30 mouse cellular contexts compared by ENCODE assay signal in the genomic region with DNA sequence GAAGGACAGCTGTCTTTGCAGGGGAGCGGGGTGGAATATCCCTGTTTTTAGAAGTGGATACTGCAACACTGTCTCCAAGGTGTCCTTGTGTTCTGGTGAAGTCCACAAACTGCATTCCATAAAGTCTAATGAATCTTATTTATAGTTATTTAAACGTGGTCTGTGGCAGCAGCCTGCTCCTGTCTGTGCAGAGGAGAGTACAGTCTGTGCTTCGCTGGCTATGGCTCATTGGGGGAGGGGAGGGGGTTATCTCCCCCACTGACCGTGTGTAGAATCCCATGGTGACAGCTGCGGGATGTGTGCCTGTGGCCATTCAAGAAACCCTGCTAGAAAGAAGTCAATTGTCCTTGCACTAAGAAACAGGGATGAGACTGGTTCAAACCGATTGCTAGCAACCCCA.
DNase-seq lines count a peak whose midpoint lies in the region; ATAC-seq lines count a peak whose summit lies in the region.
"Had no signal": no experiment of that assay in that cellular context is flagged by ENCODE, and none has a peak within 500 bp of the region (broad histone marks: within the 10 kb centered on the region; RNA-seq: fewer than 3 reads in every experiment).

No protein-coding gene starts in this region.

- no peak for DNase-seq in hindbrain, embryonic 10.5 days (ENCODE audit: low spot score)
- DNase-seq in mesoderm, embryonic 11.5 days (ENCODE audit: low read depth, low spot score) = peak; percentile 16
- no peak for DNase-seq in cerebellum, adult 11 months
- DNase-seq in natural killer cell, adult 2 months (ENCODE audit: low spot score in 2 of 2) = no peak
- DNase-seq: adrenal gland, postnatal 10 days; B cell, adult 2 months; cerebellum, adult 9-10 months; cerebellum, postnatal 36 days; gastrocnemius, adult 2 months; gastrocnemius, postnatal 36 days; heart, adult 18-20 months; heart, postnatal 4 days; kidney, postnatal 10 days; layer of hippocampus, adult 9-11 months; lung, postnatal 36 days; right cerebral cortex, postnatal 4 days; thymus, adult 18-20 months; thymus, postnatal 25 days had no signal

- no peak overlapping the region for H3K4me2 ChIP-seq in hindbrain, embryonic 13.5 days
- no peak overlapping the region for H3K4me2 ChIP-seq in neural tube, embryonic 12.5 days (replicated peaks)
- H3K4me2 ChIP-seq in neural tube, embryonic 15.5 days = no peak overlapping the region
- H3K4me2 ChIP-seq: embryonic facial prominence, embryonic 12.5 days; intestine, embryonic 15.5 days; liver, embryonic 11.5 days; lung, embryonic 15.5 days; midbrain, embryonic 13.5 days had no signal

- ATAC-seq in hindbrain, embryonic 13.5 days (ENCODE audit: low FRiP score) = no peak
- ATAC-seq in neural tube, embryonic 12.5 days (ENCODE audit: low FRiP score, low read depth) = 0 out of 2 replicates have a peak, but pooled peaks have one; percentile 48
- no peak for ATAC-seq in neural tube, embryonic 15.5 days (ENCODE audit: low FRiP score)
- ATAC-seq: forebrain, embryonic 16.5 days; hindbrain, embryonic 16.5 days; intestine, embryonic 15.5 days; midbrain, embryonic 13.5 days had no signal

- H3K27me3 ChIP-seq in hindbrain, embryonic 13.5 days = no peaks in the 10 kb centered on the region
- H3K27me3 ChIP-seq in hindbrain, embryonic 10.5 days (ENCODE audit: insufficient read depth, poor library complexity, severe bottlenecking) = no peaks in the 10 kb centered on the region
- no peaks in the 10 kb centered on the region for H3K27me3 ChIP-seq in neural tube, embryonic 12.5 days (replicated peaks)
- H3K27me3 ChIP-seq in neural tube, embryonic 15.5 days (replicated peaks) = no peaks in the 10 kb centered on the region
- H3K27me3 ChIP-seq: embryonic facial prominence, embryonic 12.5 days; intestine, embryonic 15.5 days; lung, embryonic 15.5 days; midbrain, embryonic 13.5 days had no signal

- no peak overlapping the region for H3K9ac ChIP-seq in hindbrain, embryonic 13.5 days
- H3K9ac ChIP-seq in neural tube, embryonic 12.5 days = no peak overlapping the region
- H3K9ac ChIP-seq in neural tube, embryonic 15.5 days (replicated peaks) = no peak overlapping the region
- H3K9ac ChIP-seq: embryonic facial prominence, embryonic 12.5 days; intestine, embryonic 15.5 days; lung, embryonic 15.5 days; midbrain, embryonic 13.5 days had no signal

- no peaks in the 10 kb centered on the region for H3K9me3 ChIP-seq in hindbrain, embryonic 13.5 days
- H3K9me3 ChIP-seq in hindbrain, embryonic 10.5 days = no peaks in the 10 kb centered on the region
- H3K9me3 ChIP-seq in neural tube, embryonic 12.5 days = no peaks in the 10 kb centered on the region
- no peaks in the 10 kb centered on the region for H3K9me3 ChIP-seq in neural tube, embryonic 15.5 days (replicated peaks)
- H3K9me3 ChIP-seq: embryonic facial prominence, embryonic 12.5 days; forebrain, embryonic 10.5 days; intestine, embryonic 15.5 days; lung, embryonic 15.5 days had no signal

- peak overlapping the region; percentile 13; the same call in 1 of the 2 replicates for H3K27ac ChIP-seq in hindbrain, embryonic 13.5 days
- no peak overlapping the region for H3K27ac ChIP-seq in hindbrain, embryonic 10.5 days
- H3K27ac ChIP-seq in neural tube, embryonic 12.5 days = no peak overlapping the region
- H3K27ac ChIP-seq in neural tube, embryonic 15.5 days (replicated peaks) = no peak overlapping the region
- H3K27ac ChIP-seq: embryonic facial prominence, embryonic 12.5 days; forebrain, embryonic 10.5 days; gastrocnemius, adult 2 months; intestine, embryonic 15.5 days; lung, embryonic 15.5 days; midbrain, embryonic 13.5 days; stomach, postnatal 0 days had no signal

- whole genome bisulfite sequencing in hindbrain, embryonic 13.5 days = 35% methylated on average over 6 of the region's 6 CpGs
- 47% methylated on average over 6 of the region's 6 CpGs for WGBS in hindbrain, embryonic 10.5 days
- 47% methylated on average over 6 of the region's 6 CpGs for WGBS in neural tube, embryonic 12.5 days
- WGBS in neural tube, embryonic 15.5 days = 36% methylated on average over 6 of the region's 6 CpGs

- H3K4me1 ChIP-seq in hindbrain, embryonic 13.5 days (replicated peaks) = peaks cover 8% of the 10 kb centered on the region
- H3K4me1 ChIP-seq in hindbrain, embryonic 10.5 days (replicated peaks) = peaks cover 11% of the 10 kb centered on the region
- no peaks in the 10 kb centered on the region for H3K4me1 ChIP-seq in neural tube, embryonic 12.5 days
- peaks cover 24% of the 10 kb centered on the region for H3K4me1 ChIP-seq in neural tube, embryonic 15.5 days
- H3K4me1 ChIP-seq: embryonic facial prominence, embryonic 12.5 days; intestine, embryonic 15.5 days had no signal

- H3K4me3 ChIP-seq in hindbrain, embryonic 13.5 days = no peak overlapping the region
- no peak overlapping the region for H3K4me3 ChIP-seq in hindbrain, embryonic 10.5 days
- H3K4me3 ChIP-seq in neural tube, embryonic 12.5 days = no peak overlapping the region
- no peak overlapping the region for H3K4me3 ChIP-seq in neural tube, embryonic 15.5 days (replicated peaks)
- H3K4me3 ChIP-seq: embryonic facial prominence, embryonic 12.5 days; forebrain, embryonic 10.5 days; gastrocnemius, adult 2 months; intestine, embryonic 15.5 days; lung, embryonic 15.5 days; midbrain, embryonic 13.5 days had no signal

- H3K36me3 ChIP-seq in hindbrain, embryonic 13.5 days = peaks cover 9% of the 10 kb centered on the region
- H3K36me3 ChIP-seq in hindbrain, embryonic 10.5 days = peaks cover 11% of the 10 kb centered on the region
- peaks cover 9% of the 10 kb centered on the region for H3K36me3 ChIP-seq in neural tube, embryonic 12.5 days
- 0 out of 2 replicates have a peak, but pooled peaks cover 5% of the 10 kb centered on the region for H3K36me3 ChIP-seq in neural tube, embryonic 15.5 days
- H3K36me3 ChIP-seq: embryonic facial prominence, embryonic 12.5 days; intestine, embryonic 15.5 days had no signal
